Mouse (Mus musculus) thymus, postnatal 0 days (tissue): ENCODE results near the gene Itih2. TPM values are rescaled to one million over a fixed set of nuclear protein-coding genes. Genes with fewer than 3 reads are reported as not detected.

ENCODE experiments used
- DNase-seq: peaks from one replicate; pipeline ENCODE4 v3.0.0-alpha.2; 2015; ENCODE audit warnings: low spot score
- polyA plus RNA-seq: library from polyadenylated mRNA; unstranded; fragments of >200 nt; fragmentation: Nextera tagmentation; extraction: Ambion mirVana; gene quantifications from 2 replicates; pipeline ENCODE4 v1.2.1, GENCODE M21; 2015

Gene Itih2
- 0.12 and 0.14 TPM in 2 replicates for polyA plus RNA-seq

GRCm38 (mm10) chr2:10131296-10131695 lies at the start of gene Itih2:
TSS of gene Itih2 (minus strand) at chr2:10131396.
- no peak for DNase-seq

- no peak for DNase-seq
Measured at GRCm38 (mm10) chr2:10169991-10170390, 38.8 kb upstream of the Itih2 start.

GRCm38 (mm10) chr2:10168016-10168415 lies 36.8 kb upstream of the Itih2 start:
- no peak for DNase-seq

GRCm38 (mm10) chr2:10167283-10167682 lies 36.1 kb upstream of the Itih2 start:
- no peak for DNase-seq

GRCm38 (mm10) chr2:10166635-10167034 lies 35.4 kb upstream of the Itih2 start:
- DNase-seq: no peak

- DNase-seq: no peak
Measured at GRCm38 (mm10) chr2:10162011-10162410, 30.8 kb upstream of the Itih2 start.

GRCm38 (mm10) chr2:10157184-10157583 lies 26.0 kb upstream of the Itih2 start:
- DNase-seq: no peak

GRCm38 (mm10) chr2:10153201-10154075 lies 22.2 kb upstream of the Itih2 start, which contains the start of gene Itih5:
TSS of gene Itih5 (plus strand) at chr2:10153571.
- peak; percentile 60 for DNase-seq

GRCm38 (mm10) chr2:10152590-10152989 lies 21.4 kb upstream of the Itih2 start:
- peak; percentile 59 for DNase-seq

- no peak for DNase-seq
Measured at GRCm38 (mm10) chr2:10147176-10147575, 16.0 kb upstream of the Itih2 start.

GRCm38 (mm10) chr2:10145514-10145913 lies 14.3 kb upstream of the Itih2 start:
- DNase-seq: no peak

- peak; percentile 82 for DNase-seq
Measured at GRCm38 (mm10) chr2:10142472-10143454, 11.6 kb upstream of the Itih2 start.

- DNase-seq: no peak
Measured at GRCm38 (mm10) chr2:10140456-10140855, 9.3 kb upstream of the Itih2 start.

GRCm38 (mm10) chr2:10137320-10137719 lies 6.1 kb upstream of the Itih2 start:
- no peak for DNase-seq

GRCm38 (mm10) chr2:10133941-10134340 lies 2.7 kb upstream of the Itih2 start:
- DNase-seq: no peak

- no peak for DNase-seq
Measured at GRCm38 (mm10) chr2:10132128-10132527, 932 bp upstream of the Itih2 start.

- no peak for DNase-seq
Measured at GRCm38 (mm10) chr2:10130341-10130990, 730 bp downstream of the Itih2 start.

GRCm38 (mm10) chr2:10128571-10128970 lies 2.6 kb downstream of the Itih2 start:
- no peak for DNase-seq

GRCm38 (mm10) chr2:10127471-10127870 lies 3.7 kb downstream of the Itih2 start:
- no peak for DNase-seq

- no peak for DNase-seq
Measured at GRCm38 (mm10) chr2:10126122-10126521, 5.1 kb downstream of the Itih2 start.

- no peak for DNase-seq
Measured at GRCm38 (mm10) chr2:10121826-10122225, 9.4 kb downstream of the Itih2 start.
